Mouse (Mus musculus) stomach, postnatal 0 days (tissue): ENCODE measurements around the gene Haus2.

Experiments
- CTCF ChIP-seq: IDR thresholded peaks from 2 replicates; pipeline ENCODE4 v1.5.1; 2016; ENCODE audit warnings: antibody characterized with exemption, low read depth, mild to moderate bottlenecking, moderate library complexity
- EP300 ChIP-seq: optimal IDR thresholded peaks from 2 replicates; pipeline ENCODE3; 2016; ENCODE audit warnings: antibody characterized with exemption

DNA sequence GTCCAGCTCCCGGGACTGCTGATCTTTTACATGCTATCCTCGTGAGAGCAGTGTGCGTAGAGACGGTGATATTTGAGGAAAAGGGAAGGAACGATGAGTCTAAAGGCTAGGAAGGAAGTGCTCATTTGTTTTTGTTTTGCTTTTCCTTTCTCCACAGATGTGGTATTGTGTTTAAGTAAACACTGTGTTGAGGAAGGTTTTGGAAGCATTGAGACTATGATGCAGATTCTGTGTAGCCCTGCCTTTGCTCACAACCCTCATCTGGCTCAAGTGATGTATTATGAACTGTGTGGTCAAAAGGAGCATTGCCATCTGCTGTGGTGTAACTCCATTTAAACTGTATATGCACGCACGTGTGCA lies 43.7 kb downstream of the Haus2 start:
- TF ChIP-seq CTCF (no peak), EP300 (no peak)
